8 mouse cellular contexts compared by ENCODE assay signal in genomic region chr5:36574147-36574870, GRCm38 (mm10). TPM values are rescaled to one million over a fixed set of nuclear protein-coding genes. Genes with fewer than 3 reads are reported as not detected.
DNase-seq lines count a peak whose midpoint lies in the region; ATAC-seq and TF ChIP-seq lines count a peak whose summit lies in the region.

No protein-coding gene starts in this region.

- H3K27ac ChIP-seq in left cerebral cortex, adult 2 months: peak overlapping the region; percentile 60
- peak overlapping the region; percentile 97 for H3K27ac ChIP-seq in bone marrow macrophage, adult 2 months (ENCODE audit: insufficient read depth, low read depth, low read length)
- peak overlapping the region; percentile 92 for H3K27ac ChIP-seq in intestine, postnatal 0 days (ENCODE audit: low read depth, low read length)
- H3K27ac ChIP-seq in macrophage: peak overlapping the region; percentile 97

- TF ChIP-seq POLR2A in bone marrow macrophage, adult 2 months (IDR thresholded peaks at IDR 0.05; ENCODE audit: borderline replicate concordance, low read depth, low read length): no peak

- H3K9ac ChIP-seq in intestine, postnatal 0 days (ENCODE audit: low read depth, low read length): no peak overlapping the region

- DNase-seq in left cerebral cortex, adult 2 months (ENCODE audit: extremely low spot score in 1 of 2, low spot score in 2 of 2): no peak
- DNase-seq in left cerebral cortex, postnatal 25 days (ENCODE audit: low spot score in 2 of 2): no peak
- DNase-seq in left cerebral cortex, adult 8-10 months (ENCODE audit: low spot score in 2 of 2): no peak
- no peak for DNase-seq in spleen, postnatal 4 days (ENCODE audit: low spot score in 2 of 2)

- 17% methylated on average over 8 of the region's 8 CpGs for WGBS in intestine, postnatal 0 days
- WGBS in macrophage (ENCODE audit: missing documents): 42% methylated on average over 8 of the region's 8 CpGs

- H3K79me2 ChIP-seq in macrophage (ENCODE audit: inconsistent target): peaks cover 76% of the 10 kb centered on the region

- peak overlapping the region; percentile 24; the same call in 1 of the 2 replicates for H3K4me2 ChIP-seq in intestine, postnatal 0 days (replicated peaks; ENCODE audit: low read depth)

- no peaks in the 10 kb centered on the region for H3K27me3 ChIP-seq in intestine, postnatal 0 days (replicated peaks; ENCODE audit: control insufficient read depth, insufficient read depth, low read length)

- intact Hi-C loops in left cerebral cortex, adult 2 months (cut with DNase I): no loop called here
- intact Hi-C loops in left cerebral cortex, postnatal 25 days (cut with DNase I): no loop called here

- H3K9me3 ChIP-seq in intestine, postnatal 0 days (ENCODE audit: control insufficient read depth): no peaks in the 10 kb centered on the region

- ATAC-seq in intestine, postnatal 0 days: peak; percentile 84
- ATAC-seq in megakaryocyte-erythroid progenitor cell, adult 5-6 weeks (replicated peaks; ENCODE audit: low FRiP score, low TSS enrichment, poor library complexity, severe bottlenecking): no peak

- peaks cover 23% of the 10 kb centered on the region; the same call in 1 of the 2 replicates for H3K36me3 ChIP-seq in intestine, postnatal 0 days (ENCODE audit: control insufficient read depth, insufficient read depth)
- H3K36me3 ChIP-seq in macrophage (ENCODE audit: inconsistent target): peaks cover 25% of the 10 kb centered on the region; the same call in 1 of the 2 replicates

- H3K4me1 ChIP-seq in bone marrow macrophage, adult 2 months (ENCODE audit: control insufficient read depth, insufficient read depth, low read length): peaks cover 67% of the 10 kb centered on the region
- peaks cover 9% of the 10 kb centered on the region for H3K4me1 ChIP-seq in intestine, postnatal 0 days (replicated peaks; ENCODE audit: control insufficient read depth, insufficient read depth, low read length)

- H3K4me3 ChIP-seq in left cerebral cortex, adult 2 months: no peak overlapping the region
- H3K4me3 ChIP-seq in bone marrow macrophage, adult 2 months (ENCODE audit: insufficient read depth, low read length): peak overlapping the region; percentile 9
- H3K4me3 ChIP-seq in intestine, postnatal 0 days (ENCODE audit: low read depth, low read length): no peak overlapping the region
- no peak overlapping the region for H3K4me3 ChIP-seq in macrophage (ENCODE audit: inconsistent target)

- no peak for TF ChIP-seq CTCF in left cerebral cortex, adult 2 months (IDR thresholded peaks at IDR 0.05)
- no peak for TF ChIP-seq CTCF in bone marrow macrophage, adult 2 months (IDR thresholded peaks at IDR 0.05; ENCODE audit: low read depth, low read length)
- TF ChIP-seq CTCF in intestine, postnatal 0 days (IDR thresholded peaks at IDR 0.05; ENCODE audit: low read depth): no peak

RNA-seq across cellular contexts. Expression of gene Tbc1d14, which starts 18.8 kb away (rescaled TPM):
- total RNA-seq in left cerebral cortex, adult 2 months (2021): 10 to 100 TPM; 82.0 to 82.4 TPM
- total RNA-seq in left cerebral cortex, postnatal 25 days (2021): 10 to 100 TPM; 74.1 to 78.7 TPM
- polyA plus RNA-seq in bone marrow macrophage, adult 2 months (2012; ENCODE audit: insufficient read depth, insufficient read length, missing spikeins): 57.5 and 57.8 TPM in 2 replicates
- 16.8 and 17.2 TPM in 2 replicates for polyA plus RNA-seq in intestine, postnatal 0 days (2015; fragmentation: Nextera tagmentation; extraction: Ambion mirVana)
- total RNA-seq in macrophage (2018; cell fraction: chromatin; rRNA removed): 100 to 1,000 TPM in 19 of 26 experiments, 10 to 100 TPM in 7; 43.9 to 352 (median 164) TPM
- 10 to 100 TPM; 14.6 to 67.9 (median 47.5) TPM for total RNA-seq in macrophage (2018; cell fraction: cytosol; rRNA removed)
- total RNA-seq in macrophage (2018; cell fraction: nucleus; rRNA removed): 100 to 1,000 TPM in 14 of 26 experiments, 10 to 100 TPM in 12; 28.4 to 157 (median 105) TPM
- 22.5 to 38.4 TPM (median 36.0 TPM) in 3 replicates for polyA plus RNA-seq in macrophage (2018)
- 10 to 100 TPM; 64.9 to 68.9 (median 68.0) TPM for total RNA-seq in left cerebral cortex, adult 8-10 months (2022)
- 23.7 and 24.0 TPM in 2 replicates for total RNA-seq in megakaryocyte-erythroid progenitor cell, adult 5-6 weeks (2014; fragmentation: Nextera tagmentation)
- total RNA-seq in megakaryocyte-erythroid progenitor cell, adult 5-6 weeks (2017): 8.5 and 14.8 TPM in 2 replicates
